8 mouse cellular contexts compared by ENCODE assay signal in genomic region chr2:3335611-3336301, GRCm38 (mm10). TPM values are rescaled to one million over a fixed set of nuclear protein-coding genes. Genes with fewer than 3 reads are reported as not detected.
DNase-seq lines count a peak whose midpoint lies in the region; ATAC-seq and TF ChIP-seq lines count a peak whose summit lies in the region.

Gene Acbd7 (plus strand): TSS chr2:3336168.

- ATAC-seq in limb, embryonic 15.5 days (ENCODE audit: insufficient number of reproducible peaks, low FRiP score, low TSS enrichment, low read depth): no peak
- no peak for ATAC-seq in midbrain, embryonic 16.5 days

- peak within 1 kb of the TSS; percentile 37 for H3K4me2 ChIP-seq in limb, embryonic 15.5 days
- peak within 1 kb of the TSS; percentile 80 for H3K4me2 ChIP-seq in midbrain, embryonic 16.5 days (ENCODE audit: low read length)

- H3K4me3 ChIP-seq in kidney, adult 2 months (ENCODE audit: insufficient read depth, low read depth, low read length): peak within 1 kb of the TSS; percentile 28
- H3K4me3 ChIP-seq in limb, embryonic 15.5 days: peak within 1 kb of the TSS; percentile 19; the same call in 1 of the 2 replicates
- H3K4me3 ChIP-seq in midbrain, embryonic 16.5 days (ENCODE audit: low read depth, low read length): peak within 1 kb of the TSS; percentile 38

- no peak within 1 kb of the TSS for H3K9ac ChIP-seq in limb, embryonic 15.5 days
- peak within 1 kb of the TSS; percentile 43 for H3K9ac ChIP-seq in midbrain, embryonic 16.5 days (ENCODE audit: low read depth, low read length)

- no peaks in the 10 kb centered on the region for H3K9me3 ChIP-seq in limb, embryonic 15.5 days
- H3K9me3 ChIP-seq in midbrain, embryonic 16.5 days (replicated peaks; ENCODE audit: control insufficient read depth, low read length, poor library complexity, severe bottlenecking): no peaks in the 10 kb centered on the region

- H3K27me3 ChIP-seq in kidney, adult 2 months (replicated peaks; ENCODE audit: control insufficient read depth, insufficient read depth, low read length): no peaks in the 10 kb centered on the region
- H3K27me3 ChIP-seq in limb, embryonic 15.5 days: peaks cover 23% of the 10 kb centered on the region
- no peaks in the 10 kb centered on the region; the same call in 1 of the 2 replicates for H3K27me3 ChIP-seq in midbrain, embryonic 16.5 days (ENCODE audit: control insufficient read depth, insufficient read depth, low read depth, low read length)

- TF ChIP-seq CTCF in kidney, adult 2 months (conservative IDR thresholded peaks at IDR 0.05; ENCODE audit: insufficient read depth, insufficient read length, low read depth, low read length): no peak

- 2% methylated on average over 20 of the region's 20 CpGs for WGBS in kidney, adult 2 months
- 6% methylated on average over 20 of the region's 20 CpGs for WGBS in limb, embryonic 15.5 days
- WGBS in midbrain, embryonic 16.5 days: 2% methylated on average over 20 of the region's 20 CpGs

- TF ChIP-seq POLR2A in kidney, adult 2 months (IDR thresholded peaks at IDR 0.05; ENCODE audit: low read depth, low read length): no peak

- peak; percentile 48 to 66 for DNase-seq in left cerebral cortex, adult 18-20 months (ENCODE audit: low spot score in 2 of 2)
- no peak for DNase-seq in left cerebral cortex, adult 11 months (ENCODE audit: low spot score)
- DNase-seq in embryo, embryonic 11 days: peak; percentile 73
- no peak for DNase-seq in gonadal fat pad, adult 2 months (ENCODE audit: low read depth)
- peak; percentile 77 for DNase-seq in kidney, adult 2 months
- peak; percentile 16 to 19 for DNase-seq in spleen, postnatal 14 days (ENCODE audit: low spot score in 2 of 2)

- no peak within 1 kb of the TSS for H3K27ac ChIP-seq in kidney, adult 2 months (ENCODE audit: insufficient read depth, low read depth, low read length)
- H3K27ac ChIP-seq in limb, embryonic 15.5 days: no peak within 1 kb of the TSS
- no peak within 1 kb of the TSS for H3K27ac ChIP-seq in midbrain, embryonic 16.5 days (ENCODE audit: low read length)

- no peaks in the 10 kb centered on the region for H3K36me3 ChIP-seq in kidney, adult 2 months (ENCODE audit: control insufficient read depth, insufficient read depth, low read length)
- no peaks in the 10 kb centered on the region for H3K36me3 ChIP-seq in limb, embryonic 15.5 days
- no peaks in the 10 kb centered on the region for H3K36me3 ChIP-seq in midbrain, embryonic 16.5 days (ENCODE audit: control insufficient read depth, insufficient read depth, low read length)

- peaks cover 5% of the 10 kb centered on the region; the same call in 1 of the 2 replicates for H3K4me1 ChIP-seq in kidney, adult 2 months (ENCODE audit: control insufficient read depth, insufficient read depth, low read length)
- H3K4me1 ChIP-seq in limb, embryonic 15.5 days: peaks cover 18% of the 10 kb centered on the region
- peaks cover 20% of the 10 kb centered on the region for H3K4me1 ChIP-seq in midbrain, embryonic 16.5 days (ENCODE audit: control insufficient read depth, insufficient read depth, low read length)

RNA-seq across cellular contexts. Expression of gene Acbd7, which starts in this region (rescaled TPM):
- total RNA-seq in left cerebral cortex, adult 18-20 months (2021): 1 to 10 TPM in 1 of 2 experiments, under 1 TPM in 1; 0.96 to 1.3 TPM
- 30.9 and 73.5 TPM in 2 replicates for polyA plus RNA-seq in gonadal fat pad, adult 2 months (2012; rRNA removed)
- polyA plus RNA-seq in kidney, adult 2 months (2012; rRNA removed): not detected in 2 replicates
- polyA plus RNA-seq in limb, embryonic 15.5 days (2015; fragmentation: Nextera tagmentation; extraction: Ambion mirVana): 0.61 and 1.2 TPM in 2 replicates
- polyA plus RNA-seq in midbrain, embryonic 16.5 days (2015; fragmentation: Nextera tagmentation; extraction: Ambion mirVana): 4.3 and 7.3 TPM in 2 replicates

Comparison
In these comparisons a context has a peak if more than half of its experiments do, and no peak if none do; other contexts are left out.
1. DNase-seq: peak in left cerebral cortex, adult 18-20 months (2 of 2), embryo, embryonic 11 days (single experiment) and spleen, postnatal 14 days (2 of 2); none in left cerebral cortex, adult 11 months (single experiment) and gonadal fat pad, adult 2 months (single experiment).
2. Peak in DNase-seq and H3K4me3 ChIP-seq in kidney, adult 2 months; RNA of the gene not detected or under 1 TPM.
3. Peak in every context shown above with its lines, with median percentiles within 50 percentile points of each other: H3K4me3 ChIP-seq.